Mouse (Mus musculus): Measurements from ENCODE around the gene Tcf7l2. TPM values are rescaled to one million over a fixed set of nuclear protein-coding genes. Genes with fewer than 3 reads are reported as not detected.

Tcf7l2 gene
- total RNA-seq, 2 experiments from 2014 or later = 6.9 to 7.8 TPM

GRCm38 (mm10) chr19:55825951-55826507 is 84.4 kb downstream of the Tcf7l2 start:
- DNase-seq (ENCODE audit: low spot score) = no peak

GRCm38 (mm10) chr19:55827613-55828259 is 86.1 kb downstream of the Tcf7l2 start:
- no peak for DNase-seq (ENCODE audit: low spot score)

GRCm38 (mm10) chr19:55830976-55831559 is 89.4 kb downstream of the Tcf7l2 start:
- DNase-seq (ENCODE audit: low spot score) = peak; percentile 39

- no peak for DNase-seq (ENCODE audit: low spot score)
These were observed 90.5 kb downstream of the Tcf7l2 start for GRCm38 (mm10) chr19:55832122-55832521.

DNA sequence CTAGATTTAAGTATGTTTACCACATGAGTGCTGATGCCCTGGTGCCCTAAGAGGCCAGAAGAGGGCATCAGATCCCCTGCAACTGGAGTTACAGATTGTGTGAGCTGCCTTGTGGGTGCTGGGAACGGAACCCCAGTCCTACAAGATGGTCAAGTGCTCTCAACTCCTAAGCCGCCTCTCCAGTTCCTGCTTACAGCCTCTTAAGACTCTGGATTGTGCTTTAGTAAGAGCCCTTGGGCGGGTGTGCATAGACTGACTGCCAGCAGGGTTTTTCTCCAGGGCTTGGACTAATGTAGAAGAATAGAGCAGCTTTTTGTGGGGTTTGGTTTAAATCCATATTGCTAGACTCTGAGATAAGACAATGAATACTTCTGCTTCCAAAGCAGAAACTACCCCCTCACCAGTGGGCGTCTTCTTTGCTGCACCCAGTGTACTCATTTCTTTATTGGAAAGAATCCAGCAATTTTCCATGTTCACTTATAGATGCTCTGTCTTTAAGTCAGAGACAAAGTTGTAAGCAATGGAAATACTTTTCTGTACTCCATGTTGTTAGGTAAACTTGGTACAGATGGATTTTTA is 92.3 kb downstream of the Tcf7l2 start:
- DNase-seq (ENCODE audit: low spot score) = no peak

DNA sequence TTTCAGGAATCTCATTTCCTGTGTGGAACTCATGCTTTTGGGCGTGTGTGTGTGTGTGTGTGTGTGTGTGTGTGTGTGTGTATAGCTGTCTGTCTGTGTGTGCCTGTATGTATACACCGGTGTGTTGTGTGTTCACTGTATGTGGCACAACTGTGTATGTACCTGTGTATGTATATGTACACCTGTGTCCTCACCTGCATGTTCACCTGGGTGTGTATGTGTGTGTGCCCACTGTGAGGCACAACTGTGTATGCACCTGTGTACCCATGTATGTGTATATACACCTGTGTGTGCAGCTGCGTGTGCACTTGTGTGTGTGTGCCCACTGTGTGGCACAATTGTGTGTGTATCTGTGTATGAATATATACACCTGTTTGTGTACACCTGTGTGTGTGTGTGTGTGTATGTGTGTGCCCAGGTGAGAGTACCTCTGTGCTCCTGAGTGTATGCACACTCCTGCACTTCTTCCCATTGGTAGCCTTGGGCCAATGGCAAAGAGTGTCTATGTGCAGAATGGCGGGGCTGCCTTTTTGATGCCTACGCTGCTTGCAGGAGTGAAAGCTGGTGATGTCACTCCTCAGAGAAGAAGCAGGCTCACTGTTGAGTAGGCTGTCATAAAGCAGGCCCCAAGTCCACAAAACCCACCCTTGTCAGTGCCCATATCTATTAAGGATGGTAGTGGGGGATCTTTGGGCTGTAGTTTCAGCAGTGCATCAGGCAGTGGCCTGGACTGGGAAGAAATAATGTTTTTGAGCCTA is 95.5 kb downstream of the Tcf7l2 start:
- no peak for DNase-seq (ENCODE audit: low spot score)

- DNase-seq (ENCODE audit: low spot score) = peak; percentile 50
These were observed 96.3 kb downstream of the Tcf7l2 start for GRCm38 (mm10) chr19:55837924-55838323.

GRCm38 (mm10) chr19:55838389-55839035 is 96.9 kb downstream of the Tcf7l2 start:
- DNase-seq (ENCODE audit: low spot score) = no peak

GRCm38 (mm10) chr19:55839036-55839555 is 97.5 kb downstream of the Tcf7l2 start:
- no peak for DNase-seq (ENCODE audit: low spot score)

GRCm38 (mm10) chr19:55840499-55841121 is 99.0 kb downstream of the Tcf7l2 start:
- no peak for DNase-seq (ENCODE audit: low spot score)

DNA sequence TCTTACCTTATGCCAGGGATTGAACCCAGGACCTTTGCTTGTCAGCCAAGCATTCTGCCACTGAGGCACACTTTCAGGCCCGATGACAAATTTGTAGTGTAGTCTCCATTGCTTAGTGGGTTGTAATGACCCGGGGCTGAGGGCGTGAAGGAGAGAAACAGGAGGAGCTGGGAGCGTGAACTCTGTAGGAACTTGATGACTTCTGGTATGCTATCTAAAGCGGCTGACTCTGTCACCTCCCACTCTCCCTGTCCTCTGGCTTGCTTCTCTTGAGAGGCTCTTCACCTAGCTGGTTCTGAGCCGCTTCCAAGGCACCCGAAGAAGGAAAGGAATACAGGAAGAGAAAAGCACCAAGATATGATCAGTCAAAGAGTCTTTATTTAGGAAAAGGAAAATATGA is 100.4 kb downstream of the Tcf7l2 start:
- DNase-seq (ENCODE audit: low spot score) = no peak

GRCm38 (mm10) chr19:55843111-55843887 is 101.7 kb downstream of the Tcf7l2 start:
- no peak for DNase-seq (ENCODE audit: low spot score)

DNA sequence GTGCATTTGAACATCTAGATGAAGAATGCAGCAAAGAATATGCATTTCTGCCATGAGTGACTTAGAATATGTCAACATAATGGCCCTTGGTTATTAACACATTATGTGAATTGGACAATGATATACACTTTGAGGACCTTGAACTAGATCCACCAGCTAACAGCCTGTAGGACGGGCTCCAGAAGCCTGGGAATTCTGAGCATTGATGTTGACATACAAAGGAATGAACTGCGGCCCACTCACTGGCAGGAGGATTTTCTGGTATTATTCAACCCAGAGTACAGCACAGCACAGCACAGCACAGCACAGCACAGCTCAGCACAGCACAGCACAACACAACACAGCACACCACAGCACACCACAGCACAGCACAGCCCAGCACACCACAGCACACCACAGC is 104.1 kb downstream of the Tcf7l2 start:
- DNase-seq (ENCODE audit: low spot score) = no peak

DNA sequence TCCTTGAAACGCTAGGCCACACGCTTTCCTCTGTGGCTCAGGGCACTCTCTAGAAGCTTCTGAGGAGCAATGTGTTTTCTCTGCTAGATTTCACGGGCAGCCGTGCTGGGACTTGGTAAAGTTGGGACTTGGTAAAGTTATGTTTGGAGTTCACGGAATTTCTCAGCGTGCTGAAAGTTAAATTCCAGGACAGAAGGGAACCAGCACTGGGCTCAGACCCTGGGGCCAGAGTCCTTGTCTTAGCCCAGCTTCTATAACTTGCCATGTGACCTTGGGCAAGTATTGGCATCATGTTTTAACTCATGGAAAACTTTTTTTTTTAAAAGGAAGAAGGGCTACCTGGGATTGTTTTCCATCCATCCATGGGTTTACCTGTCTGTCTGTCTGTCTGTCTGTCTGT is 104.6 kb downstream of the Tcf7l2 start:
- no peak for DNase-seq (ENCODE audit: low spot score)

DNA sequence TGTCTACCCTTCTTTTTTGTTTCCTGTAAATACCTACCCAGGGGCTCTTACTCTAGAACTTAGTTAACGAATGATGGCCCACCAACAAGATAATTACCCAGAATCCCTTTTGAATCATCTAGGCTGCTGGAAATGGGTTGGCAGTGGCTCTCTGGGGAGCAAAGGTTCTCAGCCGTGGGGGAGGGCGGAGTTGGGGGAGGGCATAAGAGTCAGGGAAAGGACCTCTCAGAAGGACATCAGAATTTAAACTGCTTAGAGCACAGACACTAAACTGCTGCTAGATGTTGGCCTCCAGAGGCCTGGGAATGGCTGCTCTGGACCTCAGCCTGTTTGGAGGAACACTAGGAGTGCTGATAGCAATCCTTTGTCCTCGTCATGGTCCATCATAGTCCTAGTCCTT is 105.4 kb downstream of the Tcf7l2 start:
- DNase-seq (ENCODE audit: low spot score) = no peak

DNA sequence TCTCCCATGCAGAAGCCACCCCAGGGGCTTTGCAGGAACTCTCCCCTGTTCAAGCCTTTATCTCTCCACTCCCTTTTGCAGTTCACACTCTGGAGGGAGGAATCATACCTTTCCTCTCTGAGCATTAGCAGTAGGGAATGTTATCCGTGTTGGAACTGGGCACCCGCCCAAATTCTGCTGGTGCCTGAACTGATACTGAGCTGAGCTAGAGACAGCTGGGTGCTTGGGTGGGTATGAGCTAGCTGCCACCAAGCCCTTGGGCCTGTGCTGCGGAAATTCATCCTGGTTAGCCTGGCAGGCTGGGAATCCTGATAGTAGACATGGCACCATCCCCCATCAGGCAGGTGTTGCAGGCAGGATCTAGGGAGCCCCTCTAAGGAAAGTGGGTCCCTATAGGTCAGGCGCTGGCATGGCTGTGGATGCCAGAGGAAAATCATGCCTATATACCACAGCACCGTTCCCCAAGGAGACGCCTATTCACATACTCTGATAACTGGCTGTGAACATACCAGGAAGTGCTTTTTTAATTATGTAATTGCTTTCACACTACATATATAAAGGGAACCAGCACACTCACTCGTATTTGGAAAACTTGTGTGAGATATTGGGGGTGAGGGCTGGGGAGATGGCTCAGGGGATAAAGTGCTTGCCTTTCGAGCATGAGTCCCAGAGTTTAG is 108.9 kb downstream of the Tcf7l2 start:
- peak; percentile 48 for DNase-seq (ENCODE audit: low spot score)

DNA sequence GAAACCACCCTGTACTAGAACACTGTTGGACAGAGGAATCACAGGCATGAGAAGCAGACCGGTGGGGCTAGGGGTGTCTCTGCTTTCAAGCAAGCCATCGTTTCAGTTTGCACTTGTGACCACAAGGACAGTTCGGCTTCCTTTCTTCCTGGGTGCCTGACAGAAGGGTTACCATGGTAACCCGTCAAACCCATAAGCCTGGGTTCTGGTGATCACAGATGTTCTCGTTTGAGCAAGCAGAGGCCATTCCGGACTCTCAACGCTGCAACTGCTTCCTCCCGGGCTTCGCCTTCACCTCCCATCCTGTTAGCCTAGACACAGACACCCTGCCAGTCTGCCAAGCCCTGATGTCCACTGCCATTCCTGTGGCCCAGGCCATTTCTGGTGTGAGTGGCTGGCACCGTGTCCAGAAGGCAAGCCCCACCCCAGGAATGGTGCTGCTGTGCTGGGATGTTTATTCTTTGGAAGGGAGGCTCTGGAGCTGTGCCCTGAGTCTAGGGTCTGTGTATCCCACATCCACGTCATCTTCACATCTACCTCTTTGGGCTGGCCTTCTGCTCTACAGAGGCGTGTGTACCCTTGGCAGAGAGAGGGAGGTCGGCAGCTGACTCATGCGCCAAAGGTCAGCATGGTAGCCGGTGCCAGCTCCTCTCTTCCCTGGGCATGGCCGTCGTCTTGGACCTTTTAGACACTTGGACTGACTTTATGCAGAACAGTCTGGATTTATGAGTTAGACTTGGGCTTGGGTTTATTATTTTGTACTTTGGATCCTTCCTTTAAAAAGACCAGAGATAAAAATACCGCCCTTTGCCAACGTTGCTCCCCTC is 110.1 kb downstream of the Tcf7l2 start:
- peak; percentile 38 for DNase-seq (ENCODE audit: low spot score)

DNA sequence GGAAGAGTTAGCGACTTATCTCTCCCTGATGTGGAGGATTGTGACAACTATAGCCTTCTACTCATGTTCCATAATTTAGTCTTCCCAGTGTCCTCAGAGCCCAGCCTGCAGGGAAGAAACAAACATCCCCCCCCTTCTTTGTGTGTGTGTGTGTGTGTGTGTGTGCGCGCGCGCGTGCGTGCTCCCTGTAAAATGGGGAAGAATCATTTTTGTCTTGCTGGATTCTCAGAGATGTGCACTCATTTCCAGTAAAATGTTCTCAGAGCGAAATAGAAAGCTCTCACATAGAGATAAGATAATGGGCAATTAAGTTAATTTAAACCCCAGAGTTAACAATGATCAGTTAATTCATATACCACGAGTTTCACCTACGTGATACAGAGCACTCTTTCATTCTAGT is 112.8 kb downstream of the Tcf7l2 start:
- no peak for DNase-seq (ENCODE audit: low spot score)

DNA sequence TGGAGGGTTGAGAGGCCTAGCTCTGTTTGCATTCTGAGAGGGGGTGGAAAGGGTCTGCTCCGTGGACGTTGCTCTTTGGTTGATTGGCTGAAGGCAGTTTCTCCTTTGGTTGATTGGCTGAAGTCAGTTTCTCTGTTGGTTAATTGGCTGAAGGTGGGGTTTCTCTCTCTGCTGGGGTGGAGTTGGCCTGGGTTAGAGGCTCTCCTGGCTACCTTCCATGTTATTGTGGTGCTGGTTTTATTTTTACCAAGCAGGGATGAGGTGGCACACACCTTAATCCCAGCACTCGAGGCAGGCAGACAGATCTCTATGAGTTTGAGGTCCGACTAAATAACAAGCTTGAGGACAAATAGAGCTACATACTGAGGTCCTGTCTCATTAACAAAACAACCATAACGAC is 114.0 kb downstream of the Tcf7l2 start:
- no peak for DNase-seq (ENCODE audit: low spot score)

Measured in gastrocnemius, adult 18-20 months (tissue).